Mouse (Mus musculus) stomach, postnatal 0 days (tissue): Measurements from ENCODE around the gene Ighmbp2. TPM values are rescaled to one million over a fixed set of nuclear protein-coding genes. Genes with fewer than 3 reads are reported as not detected.

ENCODE experiments used
- ATAC-seq: fragments of 200-750 bp; cut with Nextera tagmentation; 2 replicates; pipeline ENCODE4 v1.8.0; 2017; ENCODE audit not compliant: low FRiP score, low TSS enrichment
- DNase-seq: peaks from one replicate; pipeline ENCODE4 v3.0.0-alpha.2; 2016; ENCODE audit warnings: low spot score
- H3K27ac ChIP-seq: fragments of 300-500 bp; sonication (generic); replicated peaks from 2 replicates; pipeline ENCODE4 v1.5.1; 2014; ENCODE audit warnings: mild to moderate bottlenecking, control low read depth
- H3K27me3 ChIP-seq: fragments of 300-500 bp; sonication (generic); 2 replicates; pipeline ENCODE4 v1.6.1; 2014; ENCODE audit warnings: low read length; ENCODE audit not compliant: control insufficient read depth, insufficient read depth
- H3K36me3 ChIP-seq: fragments of 300-500 bp; sonication (generic); 2 replicates; pipeline ENCODE4 v1.6.1; 2014; ENCODE audit warnings: low read length, mixed read lengths; ENCODE audit not compliant: control insufficient read depth, insufficient read depth
- H3K4me1 ChIP-seq: fragments of 300-500 bp; sonication (generic); replicated peaks from 2 replicates; pipeline ENCODE4 v1.6.1; 2014; ENCODE audit warnings: antibody characterized with exemption; ENCODE audit not compliant: control insufficient read depth, insufficient read depth
- H3K4me2 ChIP-seq: fragments of 300-500 bp; sonication (generic); replicated peaks from 2 replicates; pipeline ENCODE4 v1.6.1; 2014; ENCODE audit warnings: low read depth, mild to moderate bottlenecking, control low read depth, moderate library complexity
- H3K4me3 ChIP-seq: fragments of 300-500 bp; sonication (generic); 2 replicates; pipeline ENCODE4 v1.5.1; 2014; ENCODE audit warnings: low read depth, low read length, control low read depth
- H3K9ac ChIP-seq: fragments of 300-500 bp; sonication (generic); 2 replicates; pipeline ENCODE4 v1.6.1; 2014; ENCODE audit warnings: mild to moderate bottlenecking, low read length, control low read depth, mixed read lengths
- H3K9me3 ChIP-seq: fragments of 300-500 bp; sonication (generic); 2 replicates; pipeline ENCODE4 v1.6.1; 2016; ENCODE audit warnings: low read length; ENCODE audit not compliant: control insufficient read depth
- CTCF ChIP-seq: IDR thresholded peaks from 2 replicates; pipeline ENCODE4 v1.5.1; 2016; ENCODE audit warnings: antibody characterized with exemption, low read depth, mild to moderate bottlenecking, moderate library complexity
- EP300 ChIP-seq: optimal IDR thresholded peaks from 2 replicates; pipeline ENCODE3; 2016; ENCODE audit warnings: antibody characterized with exemption
- WGBS: fragments of 180-500 bp; shearing (Covaris S2); extraction: QIAGEN DNeasy Blood & Tissue Kit; methylation state at CpG from one replicate; pipeline ENCODE4 v1.1.7; 2014; 5-methylcytosine and 5-hydroxymethylcytosine counted together
- polyA plus RNA-seq: library from polyadenylated mRNA; unstranded; fragments of >200 nt; fragmentation: Nextera tagmentation; extraction: Ambion mirVana; gene quantifications from 2 replicates; pipeline ENCODE4 v1.2.1, GENCODE M21; 2015

Gene Ighmbp2
- polyA plus RNA-seq, 1 experiment from 2014 or later, result 3.9 TPM

DNA sequence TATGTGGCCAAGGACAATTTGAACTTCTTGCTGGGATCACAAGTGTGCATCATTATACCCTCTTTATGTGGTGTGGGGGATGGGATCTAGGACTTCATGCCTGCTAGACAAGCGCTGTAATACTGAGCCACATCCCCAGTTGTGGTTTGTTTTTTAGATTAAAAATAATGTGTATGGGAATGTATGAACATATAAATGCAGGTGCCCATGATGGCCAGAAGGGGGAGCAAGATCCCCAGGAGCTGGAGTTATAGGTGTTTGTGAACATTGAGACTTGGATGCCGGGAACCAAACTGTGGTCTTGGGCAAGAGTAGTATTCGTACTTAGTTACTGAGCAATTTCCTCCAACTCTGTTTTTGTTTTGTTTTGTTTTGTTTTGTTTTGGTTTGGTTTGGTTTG, 38.0 kb upstream of the Ighmbp2 start:
- 84% methylated on average over 3 of the region's 3 CpGs for WGBS
- no peaks in the 10 kb centered on the region for H3K9me3 ChIP-seq
- DNase-seq (no peak), ATAC-seq (no peak)
- H3K4me3 ChIP-seq, result no peak overlapping the region
- H3K36me3 ChIP-seq, result no peaks in the 10 kb centered on the region
- no peak overlapping the region for H3K9ac ChIP-seq
- peak; percentile 72 for TF ChIP-seq CTCF
- TF ChIP-seq EP300, result no peak
- H3K4me2 ChIP-seq, result no peak overlapping the region
- H3K27ac ChIP-seq, result no peak overlapping the region; the same call in 1 of the 2 replicates
- H3K4me1 ChIP-seq, result peaks cover 9% of the 10 kb centered on the region
- H3K27me3 ChIP-seq, result no peaks in the 10 kb centered on the region

DNA sequence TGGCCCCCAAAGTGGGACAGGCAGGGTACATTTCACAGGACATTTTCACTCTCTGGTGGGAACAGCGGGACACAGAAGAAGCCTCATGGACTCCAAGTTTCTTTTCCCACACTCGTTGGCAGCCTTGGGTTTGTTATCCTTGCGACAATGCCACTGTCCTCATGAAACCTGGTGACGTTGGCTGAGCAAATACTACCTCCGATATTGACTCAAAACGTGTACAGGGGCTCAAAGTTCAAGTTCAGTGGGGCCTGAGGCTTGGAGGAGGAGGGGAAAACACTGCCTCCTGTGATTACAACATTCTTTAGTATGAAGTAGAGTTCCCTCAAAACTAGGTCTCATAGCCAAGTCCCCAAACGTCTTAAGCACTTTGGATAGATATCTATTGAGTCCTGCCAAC, 37.3 kb upstream of the Ighmbp2 start:
- Histone ChIP-seq H3K9ac (no peak overlapping the region), H3K4me3 (no peak overlapping the region), H3K9me3 (no peaks in the 10 kb centered on the region), H3K27ac (peak overlapping the region; percentile 78), H3K4me1 (peaks cover 9% of the 10 kb centered on the region), H3K36me3 (no peaks in the 10 kb centered on the region), H3K27me3 (no peaks in the 10 kb centered on the region), H3K4me2 (no peak overlapping the region)
- DNase-seq (peak; percentile 84), ATAC-seq (peak; percentile 43)
- 42% methylated on average over 7 of the region's 7 CpGs for WGBS
- TF ChIP-seq CTCF (no peak), EP300 (no peak)

DNA sequence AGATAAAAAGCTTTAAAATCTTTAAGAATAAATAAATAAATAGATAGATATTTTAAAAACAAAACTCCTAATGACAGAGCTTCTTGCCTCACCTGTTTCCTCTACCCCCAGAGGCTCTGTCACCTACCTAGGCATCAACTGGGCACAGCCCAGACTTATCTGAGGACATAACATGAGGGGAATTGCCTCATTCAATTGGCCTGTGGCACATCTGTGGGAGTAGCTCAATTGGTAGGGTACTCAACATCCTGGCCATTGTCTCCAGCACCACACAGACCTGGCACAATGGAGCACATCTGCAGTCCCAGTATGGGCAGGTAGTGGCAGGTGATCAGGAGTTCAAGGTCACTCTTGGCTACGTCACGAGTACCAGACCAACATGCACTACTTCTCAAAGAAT, 36.5 kb upstream of the Ighmbp2 start:
- H3K27ac ChIP-seq, result peak overlapping the region; percentile 78
- TF ChIP-seq EP300 (no peak), CTCF (no peak)
- WGBS, result 71% methylated on average over 2 of the region's 2 CpGs
- H3K4me3 ChIP-seq, result no peak overlapping the region
- H3K4me1 ChIP-seq, result peaks cover 9% of the 10 kb centered on the region
- no peak for ATAC-seq
- no peaks in the 10 kb centered on the region for H3K9me3 ChIP-seq
- H3K36me3 ChIP-seq, result no peaks in the 10 kb centered on the region
- H3K9ac ChIP-seq, result no peak overlapping the region
- no peak overlapping the region for H3K4me2 ChIP-seq
- DNase-seq, result no peak
- H3K27me3 ChIP-seq, result no peaks in the 10 kb centered on the region

DNA sequence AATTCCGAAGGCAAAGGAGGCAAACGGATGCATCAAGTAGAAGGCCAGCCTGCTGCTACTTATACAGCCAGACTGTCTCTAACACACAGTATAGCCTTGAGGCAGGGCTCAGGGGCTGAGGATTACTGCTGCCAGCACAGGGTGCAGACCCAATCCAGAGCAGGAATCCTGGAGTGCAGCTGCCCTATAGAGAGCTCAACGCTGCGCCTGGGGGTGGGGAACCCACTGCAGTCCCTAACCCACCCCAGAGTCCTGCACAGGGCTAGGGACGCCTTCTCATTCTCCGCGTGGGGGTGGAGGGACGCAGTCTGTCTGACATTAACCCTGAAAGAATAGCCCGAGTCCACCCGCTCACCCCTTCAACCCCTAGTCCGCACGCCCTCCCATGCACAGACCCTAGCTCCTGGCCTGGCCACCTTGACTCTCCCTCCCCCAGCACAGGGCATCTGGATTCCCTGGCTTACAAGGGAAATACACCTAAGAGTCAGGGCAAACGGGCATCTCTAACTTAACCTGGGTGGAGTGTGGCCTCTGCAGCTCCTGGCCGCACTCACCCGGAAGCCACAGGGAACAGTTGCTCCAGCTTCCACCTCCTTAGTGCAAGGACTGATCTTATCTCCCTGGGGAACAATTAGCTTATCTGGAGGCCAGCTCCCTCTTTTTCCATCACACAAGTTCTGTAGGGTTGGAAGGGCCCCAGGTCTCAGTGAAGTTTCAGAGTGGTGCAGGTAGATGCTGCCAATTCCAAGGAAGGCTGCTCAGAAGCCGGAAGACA, 24.5 kb upstream of the Ighmbp2 start:
- WGBS, result 50% methylated on average over 16 of the region's 16 CpGs
- Histone ChIP-seq H3K36me3 (no peaks in the 10 kb centered on the region), H3K27me3 (no peaks in the 10 kb centered on the region), H3K9ac (no peak overlapping the region), H3K4me1 (no peaks in the 10 kb centered on the region), H3K4me2 (no peak overlapping the region), H3K27ac (no peak overlapping the region), H3K4me3 (no peak overlapping the region), H3K9me3 (no peaks in the 10 kb centered on the region)
- peak; percentile 71 for ATAC-seq
- no peak for TF ChIP-seq CTCF
- TF ChIP-seq EP300, result no peak
- peak; percentile 46 for DNase-seq

DNA sequence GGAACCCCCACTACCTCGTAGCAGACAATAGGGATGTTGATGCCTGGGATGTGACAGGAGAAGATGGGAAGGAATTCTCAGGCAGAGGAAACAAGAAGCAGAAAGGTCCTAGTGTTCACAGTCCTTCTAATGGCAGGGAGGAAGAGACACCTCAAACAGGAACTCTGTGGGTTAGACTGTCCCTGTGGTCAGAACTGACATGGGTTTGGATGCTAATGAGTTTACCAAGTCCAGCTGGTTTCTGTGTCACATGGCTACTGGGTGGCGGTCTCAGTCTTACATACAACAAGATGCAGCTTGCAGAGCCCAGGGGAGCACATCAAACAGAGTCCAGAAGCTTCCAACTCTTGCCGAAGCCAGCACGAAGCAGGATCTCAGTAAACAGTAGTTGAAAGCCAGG, 21.2 kb upstream of the Ighmbp2 start:
- WGBS, result 52% methylated on average over 4 of the region's 4 CpGs
- Histone ChIP-seq H3K4me1 (no peaks in the 10 kb centered on the region), H3K9ac (no peak overlapping the region), H3K4me3 (no peak overlapping the region), H3K36me3 (no peaks in the 10 kb centered on the region), H3K4me2 (no peak overlapping the region), H3K27me3 (no peaks in the 10 kb centered on the region), H3K9me3 (no peaks in the 10 kb centered on the region), H3K27ac (no peak overlapping the region)
- DNase-seq (no peak), ATAC-seq (no peak)
- no peak for TF ChIP-seq EP300
- TF ChIP-seq CTCF, result no peak

DNA sequence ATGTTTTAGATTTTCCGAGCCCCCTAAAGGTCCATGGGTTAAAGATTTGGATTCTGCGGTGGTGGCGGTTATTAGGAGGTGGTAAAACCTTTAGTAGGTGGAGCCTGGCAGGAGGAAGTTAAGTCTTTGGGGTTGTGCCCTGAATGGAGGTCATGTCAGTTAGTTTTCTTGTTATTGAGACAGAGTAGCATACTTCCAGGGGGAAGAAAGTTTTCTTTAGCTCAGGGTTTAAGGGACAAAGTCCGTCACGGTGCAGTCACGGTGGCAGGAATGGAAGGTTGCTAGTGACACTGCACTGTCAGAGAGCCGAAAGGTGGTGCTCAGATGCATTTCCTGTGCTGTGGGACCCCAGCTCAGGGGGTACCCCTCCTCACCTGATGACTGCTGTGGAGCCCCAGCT, 15.0 kb upstream of the Ighmbp2 start:
- H3K36me3 ChIP-seq, result no peaks in the 10 kb centered on the region
- TF ChIP-seq CTCF (no peak), EP300 (no peak)
- peak; percentile 49 for ATAC-seq
- no peak overlapping the region for H3K4me3 ChIP-seq
- H3K9me3 ChIP-seq, result no peaks in the 10 kb centered on the region
- WGBS, result 73% methylated on average over 7 of the region's 7 CpGs
- no peaks in the 10 kb centered on the region for H3K4me1 ChIP-seq
- no peak overlapping the region for H3K9ac ChIP-seq
- H3K27me3 ChIP-seq, result no peaks in the 10 kb centered on the region
- no peak for DNase-seq
- H3K27ac ChIP-seq, result 0 out of 2 replicates have a peak overlapping the region, but pooled peaks have one; percentile 36
- H3K4me2 ChIP-seq, result no peak overlapping the region
